Mouse (Mus musculus) spleen, embryonic (tissue): ENCODE measurements at regions not wholly inside any gene's neighbourhood (a gene's known extent, or its start where the extent isn't known, plus 50 kb on each side); places are given as distances from the start of the nearest gene placed in this dataset.

Source experiments
- CTCF ChIA-PET: fragments of 350-600 bp; sonication (Branson Sonifier 250); formaldehyde crosslinking; loops from one replicate; lab custom pipeline; 2022; lab: Charles Lee

DNA sequence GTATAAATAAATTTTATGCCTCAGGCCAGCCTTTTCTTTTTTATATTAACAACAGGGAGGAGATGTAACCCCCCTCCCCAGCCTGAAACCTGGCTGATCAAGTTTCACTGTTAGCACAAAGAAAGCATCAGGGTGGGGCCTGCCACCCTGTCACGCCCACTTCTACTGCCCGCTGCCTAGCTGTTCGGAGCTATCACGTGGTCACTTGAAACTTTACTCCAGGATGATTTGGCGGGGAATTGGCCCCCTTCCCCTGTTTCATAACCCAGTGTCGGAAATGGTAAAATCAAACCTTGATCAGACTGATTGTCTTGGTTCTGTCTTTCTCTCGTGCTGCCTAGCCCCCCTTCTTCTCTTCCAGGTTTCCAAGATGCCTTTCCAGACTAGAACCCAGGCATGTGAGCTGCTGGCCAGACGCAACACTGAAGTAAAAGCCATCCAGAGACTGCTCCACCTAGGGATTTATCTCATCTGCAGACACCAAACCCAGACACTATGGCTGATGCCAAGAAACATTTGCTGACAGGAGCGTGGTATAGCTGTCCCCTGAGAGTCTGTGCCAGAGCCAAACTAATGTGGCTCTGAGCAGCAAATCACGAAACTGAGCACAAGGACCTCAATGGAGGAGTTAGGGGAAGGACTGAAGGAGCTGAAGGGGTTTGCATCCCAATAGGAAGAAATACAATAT is 1386.6 kb upstream of the 1700008P02Rik start:
- CTCF ChIA-PET, result no interaction called here

DNA sequence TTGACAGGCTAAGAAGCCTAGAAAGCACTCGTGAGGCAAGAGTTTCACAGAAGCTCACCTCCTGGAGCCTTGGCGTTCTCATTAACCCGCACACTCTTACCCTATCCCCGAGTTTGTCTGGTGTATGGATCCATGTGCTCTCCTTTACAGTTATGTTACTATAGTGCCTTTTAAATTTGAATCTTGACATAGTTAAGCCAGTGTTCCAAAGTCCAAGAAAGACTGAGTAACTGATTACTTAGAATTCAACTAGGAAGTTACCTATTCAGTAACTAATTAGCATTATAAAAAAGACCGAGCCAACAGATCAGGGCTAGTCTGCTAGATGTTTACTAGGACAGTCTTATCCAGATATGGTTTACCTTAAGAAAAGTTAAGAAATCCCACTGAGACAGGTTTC is 1386.0 kb upstream of the 1700008P02Rik start:
- CTCF ChIA-PET, result no interaction called here

DNA sequence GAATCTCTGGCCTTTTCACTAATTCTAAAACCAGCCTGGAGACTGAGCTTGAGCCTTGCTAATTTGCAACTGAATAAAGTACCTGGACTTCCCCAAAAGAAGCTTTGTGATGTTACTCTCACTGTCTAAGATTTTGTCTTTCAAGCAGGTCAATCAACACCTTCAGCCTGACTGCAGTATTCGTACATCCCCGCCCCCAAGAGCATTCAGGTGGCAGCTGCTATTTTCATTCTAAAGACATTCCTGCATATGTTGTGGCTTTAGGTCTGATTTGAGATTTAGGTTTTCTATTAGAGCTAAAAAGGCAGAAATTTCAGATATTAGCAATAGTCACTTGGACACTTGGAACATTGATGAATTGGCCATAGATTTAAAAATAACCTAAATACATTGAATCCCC is 1385.4 kb upstream of the 1700008P02Rik start:
- CTCF ChIA-PET, result interaction anchor here (0.6 kb wide), 1 partner anchor 20 kb away, joined by 3 read pairs; no protein-coding TSS in a partner anchor

DNA sequence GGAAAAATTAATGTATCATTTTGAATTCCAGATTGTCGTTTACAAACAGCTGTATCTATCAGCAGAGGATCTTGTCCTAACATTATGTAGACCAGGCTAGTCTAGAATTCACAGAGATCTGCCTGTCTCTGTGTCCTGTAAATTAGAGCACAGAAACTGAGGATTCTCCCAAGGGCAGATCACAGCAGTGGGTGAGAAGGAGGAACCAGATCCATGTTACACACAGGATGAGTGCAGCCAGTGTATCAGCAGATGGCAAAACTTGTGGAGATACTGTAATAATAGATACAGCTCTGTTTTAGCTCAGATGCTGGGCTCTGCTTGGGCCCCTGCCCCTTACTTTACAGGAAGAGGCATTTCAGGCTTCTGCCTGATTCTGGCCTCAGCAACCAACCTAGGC is 1384.0 kb upstream of the 1700008P02Rik start:
- CTCF ChIA-PET, result no interaction called here

DNA sequence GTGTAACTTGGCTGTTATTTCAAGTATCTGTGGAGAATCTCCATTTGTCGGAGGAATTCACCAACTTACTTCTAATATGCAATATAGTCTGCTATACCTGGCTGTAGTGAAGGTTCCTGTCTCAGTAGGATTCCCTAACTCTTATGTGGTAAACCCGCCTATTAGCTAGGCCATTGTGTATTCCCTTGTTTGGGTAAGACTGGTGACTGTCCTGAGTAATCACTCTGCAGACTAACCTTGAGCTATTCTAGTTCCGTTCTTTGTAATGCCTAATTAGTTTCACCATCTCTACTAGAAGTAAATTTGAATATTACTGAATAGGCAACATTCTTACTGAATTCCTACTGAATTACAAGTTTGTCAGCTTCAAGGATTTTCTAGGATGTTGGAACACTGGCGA is 1380.8 kb upstream of the 1700008P02Rik start:
- CTCF ChIA-PET, result no interaction called here

DNA sequence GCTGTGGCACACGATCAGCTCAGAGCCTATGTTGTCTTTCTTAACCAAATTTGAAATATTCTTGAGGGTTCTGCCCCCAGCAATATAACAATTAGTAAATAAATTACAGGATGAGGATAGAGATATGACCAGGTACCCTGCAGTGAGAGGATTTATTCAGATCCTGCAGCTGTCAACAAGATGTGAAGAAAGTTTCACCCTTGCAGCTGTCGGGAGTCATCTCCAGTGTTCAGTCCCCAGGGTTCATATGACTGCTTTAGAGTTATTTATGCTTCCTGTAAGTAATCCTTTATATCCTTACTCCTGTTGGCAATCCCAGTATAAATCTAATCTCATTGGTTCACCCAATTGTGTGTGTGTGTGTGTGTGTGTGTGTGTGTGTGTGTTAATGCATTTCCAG is 1372.1 kb upstream of the 1700008P02Rik start:
- CTCF ChIA-PET, result no interaction called here

DNA sequence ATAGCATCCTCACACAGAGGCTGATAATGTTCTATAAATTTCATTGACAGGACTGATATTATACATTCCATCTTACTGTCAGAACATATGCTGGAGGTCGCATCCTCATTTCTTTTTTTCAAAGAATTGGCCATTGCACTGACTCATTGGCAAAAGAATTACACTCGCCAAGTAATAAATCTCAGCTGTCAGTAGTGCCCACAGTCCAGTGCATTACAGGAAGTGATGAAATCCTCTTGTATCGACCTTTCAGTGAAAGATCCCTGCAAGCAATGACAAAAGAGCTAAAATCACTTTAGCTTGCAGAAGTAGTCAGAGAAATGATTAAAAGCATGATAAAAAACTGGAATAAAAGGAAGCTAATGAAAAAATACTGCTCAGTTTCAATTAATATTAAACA is 1353.0 kb upstream of the 1700008P02Rik start:
- CTCF ChIA-PET, result no interaction called here

DNA sequence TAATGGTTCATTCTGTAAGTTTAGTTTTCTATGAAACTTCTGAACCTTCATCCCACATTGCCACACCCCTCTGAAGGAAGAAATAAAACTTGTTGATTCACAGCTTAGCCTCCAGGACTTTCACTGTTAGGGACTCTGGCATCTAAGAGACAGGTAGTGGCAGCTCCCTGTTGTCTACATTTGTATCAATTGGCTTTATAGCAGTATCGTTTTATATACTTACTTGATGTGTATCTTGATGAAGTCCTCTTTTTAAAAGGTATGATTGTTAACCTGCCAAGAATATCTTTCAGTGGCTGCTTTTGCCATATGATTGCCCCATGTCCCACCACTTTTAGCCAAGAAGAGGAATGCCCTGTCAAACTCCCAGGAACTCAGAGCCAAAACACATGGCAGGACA is 1333.7 kb upstream of the 1700008P02Rik start:
- CTCF ChIA-PET, result no interaction called here

DNA sequence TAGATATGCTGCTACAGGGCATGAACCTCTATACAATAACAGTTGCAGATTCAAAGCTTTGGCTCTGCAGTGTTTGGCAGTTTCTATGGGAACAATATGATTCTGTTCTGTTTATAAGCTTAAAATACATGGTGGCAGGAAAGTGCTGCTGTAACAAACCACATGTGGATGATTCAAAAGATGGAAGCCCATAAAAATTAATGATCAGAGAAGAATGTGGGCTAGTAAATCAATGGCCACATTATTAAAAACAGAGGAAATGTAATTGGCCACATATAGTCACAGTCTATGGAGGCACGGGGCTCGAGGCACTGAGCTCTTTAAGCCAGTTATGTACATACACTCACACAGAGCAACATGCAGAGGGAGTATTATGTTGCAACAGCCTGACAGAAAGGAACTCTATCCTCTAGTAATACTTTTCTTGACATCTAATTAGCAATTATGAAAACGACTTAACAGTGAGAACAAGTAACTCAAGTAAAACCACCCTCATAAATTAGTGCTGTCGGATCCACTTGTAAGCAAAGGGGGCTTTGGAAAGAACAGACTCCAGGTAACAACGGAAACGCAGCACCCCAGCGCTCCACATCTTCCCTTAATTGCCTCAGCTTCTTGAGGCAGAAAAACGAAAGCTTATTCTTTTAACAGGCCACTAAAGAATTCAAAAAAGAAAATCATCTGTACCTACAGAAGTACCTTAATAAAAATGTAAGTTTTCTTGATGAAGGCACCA is 1323.6 kb upstream of the 1700008P02Rik start:
- CTCF ChIA-PET, result no interaction called here
